Mouse (Mus musculus): ENCODE measurements around the gene Pigv.
A peak's percentile ranks its signal among the peaks of the same experiment; 100 is the strongest.

Gene Pigv

DNA sequence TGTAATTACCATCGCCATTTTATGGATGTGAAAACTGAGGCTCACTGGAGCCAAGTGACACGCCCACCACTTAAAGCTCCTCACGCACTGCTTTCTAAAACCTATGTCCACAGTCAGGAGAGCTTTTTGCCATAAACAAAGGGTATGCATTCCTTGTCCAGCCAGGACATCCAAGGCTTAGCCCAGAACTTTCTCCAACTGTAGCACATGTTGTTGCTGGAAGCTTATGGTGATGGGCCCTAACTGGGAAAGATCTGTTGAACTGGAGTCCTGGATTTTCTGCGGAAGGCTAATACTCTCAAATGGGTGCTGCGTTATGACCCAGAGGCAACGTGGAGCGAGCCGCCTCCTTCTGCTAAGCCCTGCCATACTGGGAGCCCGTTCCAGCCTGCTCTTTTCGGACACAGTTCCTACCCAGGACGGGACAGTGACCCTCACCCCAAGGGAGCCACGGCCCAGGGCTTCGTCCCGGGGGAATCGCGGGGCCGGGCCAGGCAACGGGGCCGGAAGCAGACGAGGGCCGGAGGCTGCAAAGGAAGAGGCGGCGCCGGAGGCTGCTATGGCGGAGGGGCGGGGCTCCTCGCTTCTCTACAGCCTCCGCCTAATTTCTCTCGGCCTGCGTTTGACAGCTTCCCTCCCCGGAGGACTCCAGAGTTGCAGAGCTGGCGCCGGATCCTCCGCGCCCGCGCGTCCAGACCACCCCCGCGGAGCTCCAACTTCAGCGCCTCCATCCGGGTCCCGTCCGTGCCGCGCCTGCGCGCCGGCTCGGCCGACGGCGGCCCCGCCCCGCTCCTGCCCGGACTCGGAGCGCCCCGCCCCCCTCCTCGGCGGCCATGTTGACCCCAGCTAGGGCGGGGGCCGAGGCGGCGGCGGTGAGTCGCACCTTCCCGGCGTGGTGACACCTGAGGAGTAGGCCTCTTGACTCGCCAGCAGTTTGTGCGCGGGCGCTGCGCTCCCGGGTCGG lies at the start of gene Pigv:
Pigv (minus strand) TSS at position 767 of the 964 bp plus-strand sequence.
- peak; percentile 93 for DNase-seq

DNA sequence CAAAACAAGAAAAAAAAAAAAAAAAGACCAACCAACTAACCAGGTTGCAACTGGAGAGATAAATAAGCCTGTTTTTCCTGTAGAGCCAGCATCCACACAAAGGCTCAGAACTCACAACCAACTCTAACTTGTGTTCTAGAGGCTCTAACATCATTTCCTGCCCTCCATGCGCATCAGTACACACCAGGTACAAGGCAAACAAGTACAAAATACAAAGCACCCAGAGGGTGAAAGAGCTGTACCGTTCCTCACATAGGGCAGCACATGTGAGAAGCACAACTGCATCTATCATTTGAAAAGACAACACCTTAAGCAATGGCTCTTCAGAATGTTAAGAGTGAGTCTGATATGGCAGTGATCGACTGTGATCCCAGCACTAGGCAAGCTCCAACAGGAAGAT lies 47.3 kb upstream of the Pigv start:
- no peak for DNase-seq

DNA sequence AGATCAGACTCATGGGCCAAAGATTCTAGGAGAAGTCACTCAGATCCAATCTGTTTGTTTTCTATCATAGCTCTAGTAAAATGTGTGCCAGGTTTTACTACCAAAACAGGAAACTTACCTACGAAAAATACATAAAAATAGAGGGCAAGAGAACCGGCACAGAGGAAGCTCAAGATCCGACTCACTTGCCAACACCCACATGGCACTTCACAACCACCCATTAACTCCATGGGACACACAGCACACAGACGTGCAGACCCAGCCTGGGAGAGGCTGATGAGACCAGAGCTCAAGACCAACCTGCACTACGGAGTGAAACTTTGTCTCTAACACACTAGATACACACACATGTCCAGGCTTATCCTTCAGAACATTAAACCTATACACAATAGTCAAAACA lies 40.3 kb upstream of the Pigv start:
- DNase-seq: no peak

DNA sequence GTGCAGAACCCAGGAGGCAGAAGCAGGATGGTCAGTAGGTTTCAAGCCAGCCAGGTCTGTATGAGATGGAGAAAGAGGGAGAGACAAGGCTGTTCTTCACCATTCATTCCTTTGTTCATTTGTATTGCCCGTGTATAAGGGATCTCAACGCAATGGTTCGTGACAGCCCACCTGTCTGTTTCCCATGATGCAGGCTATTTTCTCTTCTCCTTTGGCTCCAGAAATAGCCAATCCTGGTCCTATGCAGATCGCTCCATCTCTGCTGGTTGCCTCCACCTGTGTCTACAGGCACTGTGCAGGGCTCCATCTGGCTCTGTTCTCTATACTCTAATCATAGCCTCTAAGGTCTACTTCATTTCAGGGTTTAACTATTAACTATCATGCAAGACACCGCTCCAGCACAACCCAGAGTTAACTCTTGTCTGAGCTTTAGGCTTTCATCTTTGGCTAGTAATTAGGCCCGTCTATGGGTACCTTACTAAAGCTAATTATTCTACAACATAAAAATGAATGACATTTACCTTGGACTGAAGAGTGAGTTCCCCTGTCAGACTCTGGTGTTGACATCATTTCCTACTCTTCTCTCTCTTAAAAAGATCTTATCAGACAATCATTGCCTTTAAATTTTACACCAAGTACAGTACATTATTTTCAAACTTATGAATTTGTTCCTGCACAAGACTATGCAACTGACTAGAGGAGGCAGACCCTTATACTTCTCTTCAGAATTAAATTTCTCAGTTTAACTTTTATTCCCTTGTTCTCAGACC lies 39.0 kb upstream of the Pigv start:
- DNase-seq: no peak

DNA sequence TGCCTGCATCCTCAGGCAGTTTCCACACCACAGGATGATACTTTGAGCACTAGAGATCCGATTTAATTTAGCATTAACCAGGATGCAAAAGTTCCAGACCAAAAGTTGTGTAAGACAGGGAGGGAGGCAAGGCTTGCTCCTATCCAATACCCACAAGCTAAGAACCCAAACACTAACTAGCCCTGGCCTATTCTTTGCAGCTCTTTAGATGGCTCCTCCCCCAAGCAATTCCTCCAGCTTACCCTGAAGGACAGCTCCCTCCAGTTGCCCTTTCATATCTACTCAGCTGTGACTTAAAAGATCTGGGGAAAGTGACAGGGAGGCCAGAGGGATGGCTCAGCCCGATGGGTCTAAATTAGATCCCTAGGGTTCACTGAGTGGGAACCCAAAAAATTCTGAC lies 36.9 kb upstream of the Pigv start:
- DNase-seq: peak; percentile 86

DNA sequence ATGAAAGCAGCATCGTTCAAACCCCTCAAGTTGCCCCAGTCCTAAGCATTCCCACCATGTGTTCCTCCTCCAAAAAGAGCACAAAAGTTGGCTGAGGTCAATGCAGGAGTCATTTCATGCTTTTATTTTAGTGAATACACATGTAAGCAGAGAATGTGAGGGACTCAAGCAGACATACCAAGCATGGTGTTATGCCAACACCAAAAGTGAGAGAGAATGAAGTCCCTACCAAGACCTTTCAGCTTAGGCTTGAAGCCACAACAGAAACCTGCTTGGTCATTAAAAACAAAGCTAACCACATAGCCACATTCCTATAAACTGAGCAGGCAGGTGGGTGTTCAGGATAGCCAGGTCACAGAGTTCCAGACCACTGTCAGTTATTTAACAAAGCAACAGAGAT lies 35.0 kb upstream of the Pigv start:
- DNase-seq: no peak

DNA sequence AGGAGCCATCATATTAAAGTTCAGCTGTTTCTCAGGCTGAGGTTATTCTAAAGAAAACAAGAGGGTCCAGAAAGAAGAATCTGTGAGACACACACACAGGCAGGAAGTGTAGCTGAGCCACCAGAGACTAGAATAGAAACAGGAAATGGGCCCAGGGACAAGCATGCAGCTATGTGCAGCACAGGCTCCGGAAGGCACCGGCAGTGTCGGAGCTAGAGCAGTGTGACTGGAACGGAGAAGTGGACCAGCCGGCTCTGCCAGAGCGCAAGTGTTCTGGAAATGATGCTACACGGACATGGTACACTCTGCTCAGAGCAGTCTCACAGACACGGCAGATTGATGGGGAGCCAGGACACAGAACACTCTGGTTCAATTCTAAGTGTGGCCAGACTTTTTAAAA lies 34.5 kb upstream of the Pigv start:
- DNase-seq: peak; percentile 80

DNA sequence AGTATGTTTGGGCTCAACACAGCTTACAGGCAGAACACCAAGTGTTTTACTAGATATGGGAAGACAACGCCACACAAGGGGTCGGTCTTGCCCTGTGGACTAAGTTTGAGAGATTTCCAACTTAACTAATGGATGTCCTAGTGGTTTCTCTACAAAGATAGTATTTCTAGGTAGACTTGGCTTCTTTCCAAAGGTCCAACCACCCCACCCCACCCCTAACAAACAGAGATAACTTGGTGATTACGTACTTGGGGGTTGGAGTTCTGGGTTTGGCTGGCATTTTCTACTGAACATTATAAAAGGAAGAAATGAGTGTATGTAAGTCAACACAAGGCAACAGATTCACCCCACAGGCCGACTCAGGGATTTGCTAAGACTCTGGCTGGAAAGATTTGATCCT lies 32.6 kb upstream of the Pigv start:
- no peak for DNase-seq

DNA sequence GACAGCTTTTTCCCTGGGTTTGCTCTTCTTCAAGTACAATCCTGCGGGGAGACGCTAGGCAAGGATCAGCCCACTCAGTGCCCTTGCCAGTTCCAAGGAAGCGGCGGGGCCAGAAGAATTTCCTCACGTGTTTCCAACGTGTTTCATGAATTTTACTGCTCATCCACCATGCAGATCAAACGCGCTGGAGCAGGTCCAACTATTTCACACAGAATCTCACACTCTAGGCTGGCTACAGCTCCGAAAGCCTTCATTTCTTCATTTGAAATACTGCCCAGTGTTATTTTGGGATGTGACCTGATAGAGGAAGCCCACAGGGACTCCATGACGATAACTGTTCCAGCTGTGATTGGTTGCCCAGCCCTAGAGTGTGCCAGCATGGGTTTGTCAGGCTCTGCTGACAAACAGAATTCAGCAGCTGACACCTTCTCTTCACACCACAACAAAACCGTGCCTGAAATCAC lies 28.5 kb upstream of the Pigv start:
- DNase-seq: peak; percentile 62

DNA sequence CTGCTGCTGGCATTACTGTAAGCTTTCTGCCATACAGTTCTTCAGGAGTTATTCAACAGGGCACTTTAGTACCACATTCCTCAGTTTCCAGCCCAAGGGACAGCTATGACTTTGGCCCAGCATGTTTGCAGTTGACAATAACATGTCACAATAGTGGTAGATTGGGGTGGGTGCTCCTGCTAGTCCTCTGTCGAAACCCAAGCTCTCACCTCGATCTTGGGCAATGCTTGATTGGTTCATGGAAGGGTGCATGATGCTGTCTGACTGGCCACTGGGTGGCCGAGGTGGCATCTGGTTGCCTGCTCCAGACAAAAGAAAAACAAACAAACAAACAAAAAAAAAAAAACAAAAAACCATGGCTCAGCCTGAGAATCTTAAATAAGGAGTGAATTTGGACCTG lies 22.9 kb upstream of the Pigv start:
- no peak for DNase-seq

DNA sequence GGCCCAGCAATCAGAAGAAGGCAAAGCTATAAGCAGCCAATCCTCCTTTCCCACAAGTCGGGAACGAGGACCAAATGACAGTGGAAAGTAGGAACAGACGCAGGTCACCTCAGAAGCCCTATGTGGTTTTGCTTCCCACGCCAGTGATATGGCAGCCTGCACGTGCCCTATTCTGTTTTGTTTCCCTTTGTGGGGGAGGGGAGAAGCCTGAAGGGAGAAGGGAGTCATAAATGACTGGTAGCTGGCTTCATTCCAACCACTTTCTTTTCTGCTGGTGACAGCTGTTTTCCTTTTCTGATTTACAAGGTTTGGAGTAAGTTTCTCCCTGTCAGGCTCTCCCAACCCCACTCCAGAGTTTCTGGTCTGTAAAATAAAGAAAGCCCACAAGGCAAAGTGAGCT lies 17.8 kb upstream of the Pigv start:
- peak; percentile 70 for DNase-seq

DNA sequence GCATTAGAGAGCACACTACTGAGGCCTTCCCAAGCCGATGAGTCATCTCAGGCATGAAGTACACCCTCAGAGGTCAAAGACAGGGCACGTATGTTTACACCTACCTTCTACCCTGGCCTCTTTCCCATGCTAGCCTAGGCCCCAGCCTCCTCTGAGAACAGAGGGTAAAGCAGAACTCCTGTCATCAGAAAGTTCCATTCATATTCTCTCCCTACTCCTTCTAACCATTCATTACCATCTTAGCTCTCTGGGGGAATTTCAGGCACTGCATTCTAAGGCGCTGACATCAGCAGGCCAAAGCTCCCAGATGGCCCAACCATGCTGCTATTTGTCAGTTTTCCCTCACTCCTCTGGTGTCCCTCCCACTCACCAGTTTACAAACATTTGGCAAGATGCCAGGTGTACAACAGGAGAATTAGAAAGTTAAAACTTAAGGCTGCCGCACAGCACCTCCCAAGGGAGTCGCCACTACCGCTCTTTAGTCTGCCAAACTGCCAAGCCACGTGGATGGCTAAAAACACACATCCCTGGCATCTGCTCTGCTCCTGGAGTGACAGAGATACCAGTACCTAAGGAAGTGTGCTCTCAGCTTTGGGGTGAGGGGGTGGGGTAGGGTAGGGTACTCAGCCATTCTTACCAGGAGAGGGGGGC lies 16.1 kb upstream of the Pigv start:
- DNase-seq: peak; percentile 45

DNA sequence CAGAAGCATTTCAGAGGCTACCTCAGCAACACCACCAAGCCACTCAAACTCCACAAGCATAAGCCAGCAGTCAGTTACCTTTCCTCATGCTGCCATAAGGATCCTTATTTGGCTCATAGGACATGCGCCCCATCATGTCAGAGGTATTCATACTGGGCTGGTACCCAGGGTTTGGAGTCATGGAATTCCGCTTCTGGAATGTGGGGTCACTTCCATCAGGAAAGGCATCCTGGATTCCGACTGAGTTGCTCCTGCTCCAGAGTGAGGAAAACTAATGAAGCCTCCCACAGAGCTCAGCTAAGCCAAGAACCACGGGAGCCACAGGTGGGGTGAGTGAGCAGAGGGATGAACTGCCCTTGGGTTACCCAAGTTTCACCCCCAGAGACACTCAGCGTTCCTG lies 14.7 kb upstream of the Pigv start:
- DNase-seq: no peak

DNA sequence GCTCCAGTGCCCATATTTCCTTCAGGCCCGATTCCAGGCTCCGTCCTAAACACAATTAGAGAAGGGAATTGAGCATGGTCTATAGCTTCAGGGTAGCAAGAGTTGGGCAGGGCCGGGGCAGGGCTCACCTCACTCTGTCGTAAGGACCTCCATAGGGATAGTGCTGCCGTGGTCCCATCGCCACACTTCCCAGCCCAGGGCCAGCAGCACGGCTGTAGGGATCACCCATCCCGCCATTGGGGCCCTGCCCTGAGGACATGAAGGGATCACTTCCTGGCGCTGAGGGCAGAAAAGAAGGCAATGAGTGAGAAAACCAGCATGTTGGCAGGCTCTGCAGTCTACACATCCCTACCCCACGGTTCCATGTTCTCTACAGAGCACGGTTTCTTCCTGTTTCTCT lies 14.1 kb upstream of the Pigv start:
- no peak for DNase-seq

DNA sequence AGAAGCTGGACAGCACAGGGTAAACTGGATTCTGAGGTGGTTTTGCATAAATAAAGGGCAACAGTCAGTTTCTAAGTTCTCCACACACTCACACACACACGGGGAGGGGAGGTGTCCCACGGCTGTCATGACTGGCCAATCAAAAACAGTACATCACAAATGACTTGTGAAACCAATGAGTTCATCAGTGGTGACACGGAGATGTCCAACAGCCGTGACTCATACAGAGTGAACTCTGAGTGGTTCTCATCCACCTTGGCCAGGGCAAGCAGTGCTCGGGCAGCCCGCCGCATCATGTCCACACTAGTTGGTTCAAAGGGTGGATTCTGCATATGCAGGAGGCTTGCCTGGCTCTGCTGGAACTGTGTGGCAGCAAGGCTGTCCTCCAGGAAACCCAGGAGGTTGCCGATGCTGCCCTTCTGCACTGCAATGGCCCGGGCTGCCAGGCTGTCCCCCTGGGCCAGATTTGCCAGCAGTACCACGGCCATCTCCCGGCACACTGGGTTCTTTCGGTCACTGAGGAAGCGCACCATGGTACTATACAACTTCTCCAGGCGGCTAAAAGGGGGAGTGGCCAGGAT lies 7.8 kb upstream of the Pigv start:
- DNase-seq: no peak

DNA sequence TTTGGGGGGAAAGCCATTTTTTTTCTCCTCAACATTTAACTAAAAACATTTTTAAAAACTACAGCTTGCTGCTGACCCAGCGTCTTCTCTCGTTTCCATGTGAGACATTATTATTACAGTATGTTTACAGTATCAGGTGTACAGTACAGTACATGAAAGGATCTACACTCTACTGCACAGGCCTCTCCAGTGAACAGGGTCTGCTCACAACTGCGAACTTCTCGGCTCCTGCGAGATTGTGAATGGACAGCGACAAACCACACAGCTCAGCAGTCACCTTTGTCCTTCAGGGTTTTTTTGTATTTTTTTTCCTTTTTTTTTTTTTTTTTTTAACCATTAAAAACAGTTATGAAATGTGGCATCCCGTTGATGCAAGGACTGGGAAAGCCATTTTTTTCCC lies 7.2 kb upstream of the Pigv start:
- no peak for DNase-seq

DNA sequence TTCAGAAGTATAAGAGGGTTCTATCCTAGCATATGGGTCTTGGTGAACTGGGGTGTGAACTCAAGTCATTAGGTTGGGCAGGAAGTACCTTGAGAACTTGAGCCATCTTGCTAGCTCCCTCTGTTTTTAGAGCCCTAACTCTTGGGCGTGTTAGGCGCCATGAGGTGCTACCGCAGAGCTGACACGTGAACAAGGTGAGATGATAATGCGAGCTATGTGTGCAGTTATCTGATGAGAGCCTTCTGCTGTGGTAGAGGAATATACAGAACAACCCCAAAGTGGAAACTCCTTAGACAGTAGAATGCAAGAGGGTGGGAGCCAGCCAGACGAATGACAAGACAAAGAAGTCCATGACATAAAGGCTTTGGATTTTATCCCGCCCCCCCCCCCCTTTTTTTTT lies 4.8 kb upstream of the Pigv start:
- no peak for DNase-seq

DNA sequence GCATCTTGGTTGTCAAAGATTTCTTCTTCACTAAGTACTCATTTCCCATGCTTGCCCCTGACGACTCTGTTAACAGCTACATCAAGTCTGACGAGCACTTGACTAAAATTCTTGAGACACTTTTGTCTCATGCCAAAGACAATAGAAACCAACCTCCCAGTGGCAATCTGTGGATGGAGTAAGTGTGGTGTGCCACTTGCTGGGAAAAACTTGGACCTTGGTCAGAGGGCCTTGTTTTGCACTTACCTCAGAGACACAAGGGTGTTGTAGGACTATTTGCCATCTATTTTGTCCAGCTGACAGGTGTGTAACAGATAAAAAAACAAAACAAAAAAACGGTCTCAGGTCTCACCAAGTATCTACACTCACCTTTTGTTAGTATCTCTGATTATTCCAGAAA lies 3.7 kb upstream of the Pigv start:
- peak; percentile 30 for DNase-seq

DNA sequence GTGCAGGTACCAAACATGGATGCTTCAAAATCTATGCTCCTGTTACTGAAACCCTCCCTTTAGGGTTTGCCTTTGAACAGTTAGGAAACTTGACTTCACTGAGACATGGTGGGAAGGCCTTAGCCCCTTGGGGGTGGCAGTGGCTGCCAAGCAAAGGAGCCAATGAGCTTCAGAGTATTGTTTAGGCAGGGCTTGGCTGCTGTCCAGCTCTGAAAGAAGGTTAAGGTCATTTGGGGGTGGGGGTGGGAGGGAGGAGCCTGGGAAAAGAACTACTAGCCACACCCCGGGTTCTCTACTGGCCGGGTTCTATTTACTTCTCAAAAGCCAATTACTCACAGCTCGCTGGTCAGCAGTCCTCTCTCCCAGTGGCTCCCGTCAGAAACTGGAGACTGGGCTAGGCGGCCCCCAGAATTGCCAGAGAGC lies 3.2 kb upstream of the Pigv start:
- peak; percentile 78 for DNase-seq

DNA sequence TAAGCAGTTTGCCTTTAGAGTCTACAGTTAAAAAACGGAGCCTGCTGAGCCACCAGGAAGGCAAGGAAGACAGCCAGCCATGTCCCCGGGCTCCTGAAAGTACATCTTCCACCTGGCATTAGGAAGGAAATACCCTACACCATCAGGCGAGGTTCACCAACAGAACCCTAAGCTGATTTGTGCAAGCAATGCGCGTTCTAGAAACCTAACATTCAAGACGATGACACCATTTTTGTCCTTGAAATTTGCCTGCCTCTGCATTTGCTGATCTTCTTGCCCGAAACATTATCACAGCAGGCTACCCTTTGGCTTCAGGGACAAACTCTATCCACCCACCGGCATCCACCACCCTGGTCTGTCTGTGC lies 1.9 kb upstream of the Pigv start:
- DNase-seq: no peak

DNA sequence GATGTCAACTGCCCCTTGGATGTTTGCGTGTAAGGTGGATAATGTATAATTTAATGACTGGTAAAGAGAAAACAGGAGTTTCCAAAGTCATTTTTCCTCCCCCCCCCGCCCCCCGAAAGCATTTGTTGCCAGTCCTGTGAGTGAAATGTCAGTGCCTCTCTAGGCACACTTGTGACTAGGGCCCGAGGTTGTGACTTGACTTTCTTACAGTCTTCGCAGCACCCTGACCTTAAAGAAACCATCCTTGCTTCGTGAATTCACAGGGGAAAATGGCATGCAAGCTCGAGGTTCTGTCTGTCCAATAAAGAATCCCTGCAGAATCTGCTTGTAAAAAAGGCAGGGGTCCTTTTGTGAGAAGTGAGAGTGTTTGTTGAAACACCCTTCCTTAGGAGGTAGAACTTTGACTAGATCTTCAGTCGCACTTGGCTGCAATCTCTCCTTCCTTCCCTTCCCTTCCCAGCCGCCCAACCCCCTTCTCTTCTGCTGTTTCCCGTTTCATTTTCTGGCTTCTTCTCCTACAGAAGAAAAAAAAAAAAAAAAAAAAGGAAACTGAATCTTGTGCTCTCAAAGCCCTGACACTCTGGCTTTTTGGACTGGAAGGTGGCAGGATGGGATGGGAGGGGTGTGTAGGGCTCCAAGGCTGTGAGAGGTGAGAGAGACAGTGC lies 1.4 kb upstream of the Pigv start:
- peak; percentile 61 for DNase-seq

DNA sequence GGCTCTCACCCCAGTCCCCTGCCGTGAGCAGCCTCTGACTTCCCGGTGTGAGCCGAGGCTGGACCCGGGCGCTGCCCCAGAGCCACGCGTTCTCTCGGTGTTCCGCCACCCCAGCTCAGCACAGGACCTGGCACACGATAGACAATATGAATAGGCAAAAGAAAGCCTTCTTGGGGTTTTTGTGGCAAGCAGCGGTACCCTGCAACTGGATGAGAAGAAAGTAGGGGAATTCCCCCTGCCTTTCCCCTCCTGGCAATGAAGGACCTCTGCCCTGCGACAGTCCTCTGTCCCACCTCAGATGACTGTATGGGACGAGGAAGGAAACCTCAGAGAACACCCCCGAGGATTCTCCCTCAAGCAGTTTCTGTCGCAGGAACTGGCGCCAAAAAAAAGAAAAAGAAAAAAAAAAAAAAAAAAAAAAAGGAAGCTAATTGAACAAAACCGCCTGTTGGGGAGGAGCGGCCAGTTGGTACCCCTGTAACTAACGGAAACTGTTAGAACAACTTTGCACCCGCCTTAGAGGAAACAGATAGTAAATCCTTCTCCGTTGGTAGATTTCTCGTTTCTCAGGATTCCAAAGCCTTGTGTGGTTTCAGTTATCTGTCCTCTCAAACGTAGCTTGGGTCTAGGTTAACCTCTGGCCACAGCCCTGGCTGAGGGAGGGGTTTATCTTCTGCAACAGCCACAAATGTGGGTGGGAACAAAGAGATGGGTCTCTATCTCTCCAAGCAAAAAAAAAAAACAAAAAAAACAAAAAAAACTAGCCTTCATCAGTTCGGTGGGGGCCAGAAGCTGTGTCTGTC lies 599 bp upstream of the Pigv start:
- peak; percentile 75 for DNase-seq

Data from kidney, adult 9 months (tissue).